In the genomic region with DNA sequence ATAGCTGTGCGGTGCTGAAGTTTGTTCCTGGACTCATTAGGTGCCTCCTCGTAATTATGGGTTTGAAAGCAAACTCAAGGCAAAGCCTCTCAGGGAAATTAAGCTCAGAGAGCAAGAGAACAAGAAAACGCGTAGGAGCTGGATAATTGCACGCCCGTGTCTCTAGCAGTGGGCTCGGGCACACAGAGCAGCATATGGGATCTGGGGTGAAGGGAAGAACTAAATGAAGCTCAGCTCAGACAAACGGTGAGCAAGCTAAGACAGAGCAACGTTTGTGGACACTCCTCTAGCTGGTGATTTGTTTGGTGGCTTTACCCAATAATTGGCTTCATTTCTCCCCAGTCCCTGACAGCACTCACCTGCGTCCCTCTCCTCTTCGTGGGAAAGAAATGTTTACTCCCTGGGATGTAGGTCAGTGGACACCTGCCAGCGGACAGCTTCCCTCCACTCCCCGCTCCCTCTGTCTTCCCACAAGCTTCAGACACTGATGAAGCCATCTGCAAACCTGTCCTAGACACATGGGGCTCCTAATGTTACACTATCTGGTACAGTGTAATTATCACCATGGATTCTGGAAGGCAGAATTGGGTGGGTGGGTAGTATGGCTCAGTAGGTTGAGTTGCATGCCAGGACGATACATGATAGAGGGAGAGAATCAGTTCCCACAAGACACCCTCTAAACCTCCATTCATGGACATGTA, we compare ENCODE assay signal across 28 mouse cellular contexts. TPM values are rescaled to one million over a fixed set of nuclear protein-coding genes. Genes with fewer than 3 reads are reported as not detected.
DNase-seq lines count a peak whose midpoint lies in the region; TF ChIP-seq lines count a peak whose summit lies in the region.
"Had no signal": no experiment of that assay in that cellular context is flagged by ENCODE, and none has a peak within 500 bp of the region (broad histone marks: within the 10 kb centered on the region; RNA-seq: fewer than 3 reads in every experiment).

No protein-coding gene starts in this region.

- DNase-seq in cerebellum, postnatal 10 days, result peak; percentile 21 to 26
- no peak for DNase-seq in cerebellum, adult 9-11 months
- DNase-seq in left cerebral cortex, adult 11 months (ENCODE audit: low spot score), result peak; percentile 15
- DNase-seq in left cerebral cortex, adult 2 months (ENCODE audit: extremely low spot score in 1 of 2, low spot score in 2 of 2), result no peak
- DNase-seq in brain, embryonic 14.5 days (ENCODE audit: low read depth), result peak; percentile 53
- peak; percentile 35 to 53 for DNase-seq in left cerebral cortex, postnatal 25 days (ENCODE audit: low spot score in 2 of 2)
- no peak for DNase-seq in gastrocnemius, adult 8-10 months (ENCODE audit: low spot score in 2 of 2)
- DNase-seq in cerebellum, adult 11-12 months, result no peak
- DNase-seq: adrenal gland, postnatal 10 days; cerebellum, adult 18-20 months; gastrocnemius, adult 2 months; kidney, adult 9 months; kidney, postnatal 25 days; liver; lung, postnatal 10 days had no signal

- no peak for TF ChIP-seq CTCF in left cerebral cortex, adult 2 months (IDR thresholded peaks at IDR 0.05)
- no peak for TF ChIP-seq CTCF in brain, embryonic 14.5 days (IDR thresholded peaks at IDR 0.05; ENCODE audit: borderline replicate concordance, extremely low read depth, insufficient read depth, insufficient read length)

- no peak overlapping the region; the same call in 1 of the 2 replicates for H3K27ac ChIP-seq in left cerebral cortex, adult 2 months
- H3K27ac ChIP-seq: forebrain, embryonic 15.5 days; gastrocnemius, adult 2 months; hindbrain, embryonic 15.5 days; intestine, embryonic 15.5 days; midbrain, embryonic 13.5 days; neural tube, embryonic 12.5 days had no signal

- TF ChIP-seq POLR2A in brain, embryonic 14.5 days (IDR thresholded peaks at IDR 0.05; ENCODE audit: borderline replicate concordance, extremely low read depth, insufficient read depth, insufficient read length, poor library complexity, severe bottlenecking), result no peak

- no peak overlapping the region for H3K4me3 ChIP-seq in left cerebral cortex, adult 2 months
- H3K4me3 ChIP-seq: forebrain, embryonic 15.5 days; gastrocnemius, adult 2 months; heart, embryonic 12.5 days; hindbrain, embryonic 15.5 days; intestine, embryonic 15.5 days; midbrain, embryonic 13.5 days; neural tube, embryonic 12.5 days had no signal

- intact Hi-C loops in left cerebral cortex, adult 2 months (cut with DNase I), result no loop called here
- intact Hi-C loops in left cerebral cortex, postnatal 25 days (cut with DNase I), result no loop called here

RNA-seq across cellular contexts. Expression of a gene that starts 39.9 kb away (rescaled TPM):
- 100 to 1,000 TPM; 127 to 134 TPM for total RNA-seq in left cerebral cortex, adult 2 months (2021)
- polyA plus RNA-seq in brain, embryonic 14.5 days (2012; rRNA removed), result 11.4 and 12.0 TPM in 2 replicates
- total RNA-seq in left cerebral cortex, postnatal 25 days (2021), result 100 to 1,000 TPM; 122 to 132 TPM
- not detected for total RNA-seq in gastrocnemius, adult 8-10 months (2022)
- total RNA-seq: common myeloid progenitor, adult 5-6 weeks; gastrocnemius, adult 2 months; granulocyte monocyte progenitor cell, adult 5-6 weeks; heart, postnatal 25 days; megakaryocyte progenitor cell, adult 5-6 weeks had no signal
- polyA plus RNA-seq: heart, embryonic 12.5 days; intestine, embryonic 15.5 days; liver, embryonic 16.5 days; Patski; small intestine, adult 2 months had no signal

Comparison
In these comparisons a context has a peak if more than half of its experiments do, and no peak if none do; other contexts are left out.
1. DNase-seq: peak in cerebellum, postnatal 10 days (2 of 2), left cerebral cortex, adult 11 months (single experiment), brain, embryonic 14.5 days (single experiment) and left cerebral cortex, postnatal 25 days (2 of 2); none in cerebellum, adult 9-11 months (single experiment), left cerebral cortex, adult 2 months (0 of 2), gastrocnemius, adult 8-10 months (0 of 2) and cerebellum, adult 11-12 months (single experiment).
2. RNA of a gene that starts 39.9 kb away (total RNA-seq): 127 to 134 TPM in left cerebral cortex, adult 2 months and 122 to 132 TPM in left cerebral cortex, postnatal 25 days; not detected in gastrocnemius, adult 8-10 months; every median in the first group is over 100 times any median in the second.